8 mouse cellular contexts compared by ENCODE assay signal in the genomic region with DNA sequence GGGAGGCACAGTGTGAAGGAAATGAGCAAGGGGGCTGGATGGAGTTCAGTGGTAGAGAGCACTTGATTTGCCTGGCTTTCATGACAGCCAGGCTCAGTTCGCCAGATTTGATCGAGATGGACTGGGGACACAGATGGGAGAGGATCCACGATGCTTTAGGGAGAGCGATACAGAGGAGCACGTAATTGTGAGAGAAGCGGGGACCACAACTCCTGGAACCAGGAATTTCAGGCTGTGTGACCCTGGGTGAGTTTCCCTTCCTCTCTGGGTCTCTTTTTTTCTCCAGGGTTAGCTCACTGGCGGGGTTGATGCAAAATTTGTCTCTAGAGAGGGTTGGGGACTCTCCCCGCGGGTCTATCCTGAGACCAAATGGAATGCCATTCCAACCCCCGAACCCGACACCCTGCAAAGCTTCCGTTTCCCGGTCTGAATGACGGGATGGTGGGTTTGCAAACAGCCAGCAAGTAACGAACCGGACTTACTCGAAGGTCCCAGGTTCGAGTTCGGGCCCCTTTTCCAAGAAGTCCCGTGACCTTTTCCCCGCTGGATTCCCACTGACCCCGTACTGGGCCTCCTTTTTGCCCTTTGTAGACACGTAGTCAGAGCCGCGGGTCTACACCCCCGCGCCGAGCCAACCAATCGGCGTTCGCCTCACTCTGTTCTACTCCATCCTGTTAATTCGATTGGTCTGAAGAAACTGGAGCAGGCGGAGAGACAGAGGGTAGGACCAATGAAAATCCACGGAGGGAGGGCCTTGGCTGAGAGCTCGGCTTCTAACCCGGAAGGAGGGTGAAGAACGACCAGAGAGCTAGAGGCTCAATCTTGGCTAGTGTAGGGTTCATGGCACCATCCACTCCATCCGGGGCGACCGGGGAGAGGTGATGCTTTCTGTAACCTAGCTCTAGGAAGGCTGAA. TPM values are rescaled to one million over a fixed set of nuclear protein-coding genes. Genes with fewer than 3 reads are reported as not detected.
A peak's percentile ranks its signal among the peaks of the same experiment; 100 is the strongest.
DNase-seq lines count a peak whose midpoint lies in the region; ATAC-seq and TF ChIP-seq lines count a peak whose summit lies in the region.

No protein-coding gene starts in this region.

- TF ChIP-seq POLR2A in CH12.LX (IDR thresholded peaks at IDR 0.05; ENCODE audit: low read depth, low read length), result peak; percentile 83

- no peak for TF ChIP-seq RAD21 in CH12.LX (IDR thresholded peaks at IDR 0.05; ENCODE audit: low read depth, low read length)

- WGBS in forebrain, embryonic 11.5 days, result 4% methylated on average over 40 of the region's 40 CpGs
- WGBS in heart, embryonic 16.5 days, result 5% methylated on average over 40 of the region's 40 CpGs
- 3% methylated on average over 40 of the region's 40 CpGs for WGBS in liver, embryonic 15.5 days (ENCODE audit: insufficient replicate concordance)
- WGBS in neural tube, embryonic 12.5 days, result 5% methylated on average over 40 of the region's 40 CpGs

- TF ChIP-seq EP300 in CH12.LX (IDR thresholded peaks at IDR 0.05; ENCODE audit: low read length), result no peak

- H3K9ac ChIP-seq in CH12.LX (ENCODE audit: insufficient read depth, low read depth), result peak overlapping the region; percentile 83
- peak overlapping the region; percentile 64 for H3K9ac ChIP-seq in forebrain, embryonic 11.5 days (ENCODE audit: low read length)
- H3K9ac ChIP-seq in heart, embryonic 16.5 days (ENCODE audit: low read length), result peak overlapping the region; percentile 79
- peak overlapping the region; percentile 69 for H3K9ac ChIP-seq in liver, embryonic 15.5 days
- H3K9ac ChIP-seq in neural tube, embryonic 12.5 days, result peak overlapping the region; percentile 55

- peaks cover 4 to 18% of the 10 kb centered on the region in 2 experiments; a peak in 3 of 4 replicates for H3K4me1 ChIP-seq in CH12.LX (ENCODE audit: control insufficient read depth in 1 of 2, insufficient read depth in 2 of 2)
- peaks cover 6% of the 10 kb centered on the region; the same call in 1 of the 2 replicates for H3K4me1 ChIP-seq in forebrain, embryonic 11.5 days (replicated peaks; ENCODE audit: control insufficient read depth, insufficient read depth, low read length)
- peaks cover 19% of the 10 kb centered on the region for H3K4me1 ChIP-seq in heart, embryonic 16.5 days (ENCODE audit: control insufficient read depth, insufficient read depth, low read length)
- peaks cover 23% of the 10 kb centered on the region for H3K4me1 ChIP-seq in liver, embryonic 15.5 days (replicated peaks)
- peaks cover 9% of the 10 kb centered on the region for H3K4me1 ChIP-seq in neural tube, embryonic 12.5 days

- peak overlapping the region; percentile 91 for H3K4me2 ChIP-seq in CH12.LX (ENCODE audit: insufficient read depth, low read depth, poor library complexity, severe bottlenecking)
- H3K4me2 ChIP-seq in forebrain, embryonic 11.5 days (ENCODE audit: low read depth, low read length, severe bottlenecking), result peak overlapping the region; percentile 70
- peak overlapping the region; percentile 80 for H3K4me2 ChIP-seq in heart, embryonic 16.5 days (ENCODE audit: low read depth, low read length)
- H3K4me2 ChIP-seq in liver, embryonic 15.5 days, result peak overlapping the region; percentile 86
- peak overlapping the region; percentile 66 for H3K4me2 ChIP-seq in neural tube, embryonic 12.5 days (replicated peaks)

- H3K27ac ChIP-seq in CH12.LX (ENCODE audit: insufficient read depth, low read depth), result peak overlapping the region; percentile 22
- no peak overlapping the region for H3K27ac ChIP-seq in forebrain, embryonic 11.5 days (ENCODE audit: low read depth, low read length)
- peak overlapping the region; percentile 74 for H3K27ac ChIP-seq in heart, embryonic 16.5 days (ENCODE audit: low read length)
- peak overlapping the region; percentile 61; the same call in 1 of the 2 replicates for H3K27ac ChIP-seq in liver, embryonic 15.5 days (replicated peaks)
- peak overlapping the region; percentile 50; the same call in 1 of the 2 replicates for H3K27ac ChIP-seq in neural tube, embryonic 12.5 days

- peak overlapping the region; percentile 67 to 74 (median 69) for H3K4me3 ChIP-seq in CH12.LX (replicated peaks in 1 of 3; ENCODE audit: low read depth in 2 of 3, low read length in 2 of 3, poor library complexity in 1 of 3)
- peak overlapping the region; percentile 58 for H3K4me3 ChIP-seq in forebrain, embryonic 11.5 days (ENCODE audit: low read depth, low read length)
- peak overlapping the region; percentile 63 for H3K4me3 ChIP-seq in heart, embryonic 16.5 days (ENCODE audit: low read length)
- peak overlapping the region; percentile 69 for H3K4me3 ChIP-seq in liver, embryonic 15.5 days (replicated peaks)
- peak overlapping the region; percentile 55 for H3K4me3 ChIP-seq in neural tube, embryonic 12.5 days

- H3K9me3 ChIP-seq in CH12.LX (replicated peaks; ENCODE audit: low read length), result no peaks in the 10 kb centered on the region
- H3K9me3 ChIP-seq in forebrain, embryonic 11.5 days (ENCODE audit: control insufficient read depth, low read length), result no peaks in the 10 kb centered on the region
- no peaks in the 10 kb centered on the region for H3K9me3 ChIP-seq in heart, embryonic 16.5 days (replicated peaks; ENCODE audit: control insufficient read depth, low read length)
- no peaks in the 10 kb centered on the region for H3K9me3 ChIP-seq in liver, embryonic 15.5 days (replicated peaks)
- H3K9me3 ChIP-seq in neural tube, embryonic 12.5 days, result no peaks in the 10 kb centered on the region

- ATAC-seq in forebrain, embryonic 11.5 days (replicated peaks; ENCODE audit: low FRiP score), result peak; percentile 100
- ATAC-seq in heart, embryonic 16.5 days (replicated peaks; ENCODE audit: extremely low read depth, insufficient read depth, low FRiP score), result peak; percentile 100
- ATAC-seq in liver, embryonic 15.5 days (ENCODE audit: insufficient read depth), result peak; percentile 100
- peak; percentile 100 for ATAC-seq in neural tube, embryonic 12.5 days (ENCODE audit: low FRiP score, low read depth)

- in situ Hi-C loops in CH12.LX (cut with MboI; ENCODE audit: low pct_ligation_motif_present, low pct_unique_long_range_greater_than_20kb, low sequenced_read_pairs), result no loop called here

- H3K27me3 ChIP-seq in CH12.LX (replicated peaks), result no peaks in the 10 kb centered on the region
- no peaks in the 10 kb centered on the region for H3K27me3 ChIP-seq in forebrain, embryonic 11.5 days (ENCODE audit: control insufficient read depth, insufficient read depth, low read length)
- no peaks in the 10 kb centered on the region for H3K27me3 ChIP-seq in heart, embryonic 16.5 days (ENCODE audit: control insufficient read depth, insufficient read depth, low read length)
- 0 out of 2 replicates have a peak, but pooled peaks cover 3% of the 10 kb centered on the region for H3K27me3 ChIP-seq in liver, embryonic 15.5 days
- H3K27me3 ChIP-seq in neural tube, embryonic 12.5 days (replicated peaks), result no peaks in the 10 kb centered on the region

- no peaks in the 10 kb centered on the region for H3K79me2 ChIP-seq in CH12.LX (replicated peaks; ENCODE audit: control insufficient read depth, extremely low read depth, insufficient read depth, poor library complexity, severe bottlenecking)

- peak; percentile 98 for DNase-seq in CH12.LX (ENCODE audit: extremely low read depth)
- peak; percentile 97 for DNase-seq in c-Kit-positive CD71-positive TER-119-negative erythroid progenitor cells, embryonic 14.5 days (ENCODE audit: low read depth)
- DNase-seq in forebrain, embryonic 11.5 days (ENCODE audit: low spot score), result peak; percentile 95
- DNase-seq in kidney, postnatal 36 days, result peak; percentile 97 to 98
- peak; percentile 97 for DNase-seq in telencephalon, adult 2 months (ENCODE audit: low read depth, low spot score)

- no peaks in the 10 kb centered on the region for H3K36me3 ChIP-seq in CH12.LX (replicated peaks in 1 of 2; ENCODE audit: control insufficient read depth in 1 of 2, insufficient read depth in 1 of 2, low read length in 1 of 2)
- no peaks in the 10 kb centered on the region for H3K36me3 ChIP-seq in forebrain, embryonic 11.5 days (ENCODE audit: control insufficient read depth, insufficient read depth, low read length)
- no peaks in the 10 kb centered on the region for H3K36me3 ChIP-seq in heart, embryonic 16.5 days (ENCODE audit: control insufficient read depth, insufficient read depth)
- H3K36me3 ChIP-seq in liver, embryonic 15.5 days (replicated peaks), result no peaks in the 10 kb centered on the region
- no peaks in the 10 kb centered on the region for H3K36me3 ChIP-seq in neural tube, embryonic 12.5 days

- TF ChIP-seq CTCF in CH12.LX (conservative IDR thresholded peaks at IDR 0.05 in 1 of 2, IDR thresholded peaks at IDR 0.05 in 1 of 2; ENCODE audit: low read depth in 2 of 2, low read length in 2 of 2), result no peak

- dilution Hi-C loops in CH12.LX (cut with MboI; ENCODE audit: extremely low pct_ligation_motif_present, extremely low pct_unique_long_range_greater_than_20kb, low sequenced_read_pairs), result no loop called here

RNA-seq across cellular contexts. Expression of a gene that starts 4.2 kb away (rescaled TPM):
- total RNA-seq in CH12.LX (2012; rRNA removed) (10.8 and 19.5 TPM in 2 replicates), CH12.LX (2014; rRNA removed) (10.0 and 10.2 TPM in 2 replicates)
- 3.9 and 4.7 TPM in 2 replicates for polyA plus RNA-seq in CH12.LX (2012; ENCODE audit: insufficient read length, low read depth)
- polyA plus RNA-seq in forebrain, embryonic 11.5 days (2014; fragmentation: Nextera tagmentation; extraction: Ambion mirVana), result 2.0 and 3.2 TPM in 2 replicates
- 5.6 and 6.3 TPM in 2 replicates for polyA plus RNA-seq in heart, embryonic 16.5 days (2015; fragmentation: Nextera tagmentation; extraction: Ambion mirVana)
- polyA plus RNA-seq in liver, embryonic 15.5 days (2015; fragmentation: Nextera tagmentation; extraction: Ambion mirVana), result 3.7 and 3.8 TPM in 2 replicates
- polyA plus RNA-seq in neural tube, embryonic 12.5 days (2016; fragmentation: Nextera tagmentation; extraction: Ambion mirVana), result 4.8 and 5.4 TPM in 2 replicates

RNA-seq across cellular contexts. Expression of a gene that starts 11.1 kb away (rescaled TPM):
- total RNA-seq in CH12.LX (2012; rRNA removed), result 15.3 and 15.4 TPM in 2 replicates
- total RNA-seq in CH12.LX (2014; rRNA removed), result 8.4 and 8.6 TPM in 2 replicates
- 12.9 and 19.0 TPM in 2 replicates for polyA plus RNA-seq in CH12.LX (2012; ENCODE audit: insufficient read length, low read depth)
- 0.69 and 0.75 TPM in 2 replicates for polyA plus RNA-seq in forebrain, embryonic 11.5 days (2014; fragmentation: Nextera tagmentation; extraction: Ambion mirVana)
- 2.0 and 2.1 TPM in 2 replicates for polyA plus RNA-seq in heart, embryonic 16.5 days (2015; fragmentation: Nextera tagmentation; extraction: Ambion mirVana)
- 0.68 and 0.77 TPM in 2 replicates for polyA plus RNA-seq in liver, embryonic 15.5 days (2015; fragmentation: Nextera tagmentation; extraction: Ambion mirVana)
- 0.91 and 0.93 TPM in 2 replicates for polyA plus RNA-seq in neural tube, embryonic 12.5 days (2016; fragmentation: Nextera tagmentation; extraction: Ambion mirVana)

RNA-seq across cellular contexts. Expression of a gene that starts 21.3 kb away (rescaled TPM):
- total RNA-seq in CH12.LX (2012; rRNA removed) (not detected in 2 replicates), CH12.LX (2014; rRNA removed) (not detected in 2 replicates)
- not detected in 2 replicates for polyA plus RNA-seq in CH12.LX (2012; ENCODE audit: insufficient read length, low read depth)
- 2.2 and 3.0 TPM in 2 replicates for polyA plus RNA-seq in forebrain, embryonic 11.5 days (2014; fragmentation: Nextera tagmentation; extraction: Ambion mirVana)
- polyA plus RNA-seq in heart, embryonic 16.5 days (2015; fragmentation: Nextera tagmentation; extraction: Ambion mirVana), result 0.05 and 0.07 TPM in 2 replicates
- polyA plus RNA-seq in liver, embryonic 15.5 days (2015; fragmentation: Nextera tagmentation; extraction: Ambion mirVana), result not detected in 2 replicates
- 6.0 and 6.5 TPM in 2 replicates for polyA plus RNA-seq in neural tube, embryonic 12.5 days (2016; fragmentation: Nextera tagmentation; extraction: Ambion mirVana)

RNA-seq across cellular contexts. Expression of a gene that starts 40.5 kb away (rescaled TPM):
- 0.17 TPM in 1 of 2 replicates, not detected in the other for total RNA-seq in CH12.LX (2012; rRNA removed)
- total RNA-seq in CH12.LX (2014; rRNA removed), result not detected in 2 replicates
- 0.90 and 1.4 TPM in 2 replicates for polyA plus RNA-seq in CH12.LX (2012; ENCODE audit: insufficient read length, low read depth)
- polyA plus RNA-seq in forebrain, embryonic 11.5 days (2014; fragmentation: Nextera tagmentation; extraction: Ambion mirVana), result 0.56 and 0.59 TPM in 2 replicates
- polyA plus RNA-seq in heart, embryonic 16.5 days (2015; fragmentation: Nextera tagmentation; extraction: Ambion mirVana), result 0.11 TPM in 1 of 2 replicates, not detected in the other
- not detected in 2 replicates for polyA plus RNA-seq in liver, embryonic 15.5 days (2015; fragmentation: Nextera tagmentation; extraction: Ambion mirVana)
- 0.29 TPM in 1 of 2 replicates, not detected in the other for polyA plus RNA-seq in neural tube, embryonic 12.5 days (2016; fragmentation: Nextera tagmentation; extraction: Ambion mirVana)

RNA-seq across cellular contexts. Expression of a gene that starts 49.2 kb away (rescaled TPM):
- total RNA-seq in CH12.LX (2012; rRNA removed) (1.9 and 2.2 TPM in 2 replicates), CH12.LX (2014; rRNA removed) (0.42 and 0.87 TPM in 2 replicates)
- 7.1 and 9.4 TPM in 2 replicates for polyA plus RNA-seq in CH12.LX (2012; ENCODE audit: insufficient read length, low read depth)
- 4.8 and 5.0 TPM in 2 replicates for polyA plus RNA-seq in forebrain, embryonic 11.5 days (2014; fragmentation: Nextera tagmentation; extraction: Ambion mirVana)
- 2.2 and 2.5 TPM in 2 replicates for polyA plus RNA-seq in heart, embryonic 16.5 days (2015; fragmentation: Nextera tagmentation; extraction: Ambion mirVana)
- polyA plus RNA-seq in liver, embryonic 15.5 days (2015; fragmentation: Nextera tagmentation; extraction: Ambion mirVana), result 1.7 TPM in 2 replicates
- 4.4 and 4.5 TPM in 2 replicates for polyA plus RNA-seq in neural tube, embryonic 12.5 days (2016; fragmentation: Nextera tagmentation; extraction: Ambion mirVana)
